Mouse (Mus musculus): Measurements from ENCODE around the gene Dmrtb1.

- no peak for TF ChIP-seq CTCF (IDR thresholded peaks at IDR 0.05; ENCODE audit: low read depth, low read length)
- TF ChIP-seq POLR2A (IDR thresholded peaks at IDR 0.05; ENCODE audit: insufficient read depth, low read length), result no peak
- TF ChIP-seq EP300 (IDR thresholded peaks at IDR 0.05; ENCODE audit: insufficient read depth, low read depth, low read length), result no peak
Measured at GRCm38 (mm10) chr4:107717718-107718313, 33.8 kb upstream of the Dmrtb1 start.

All from ES-Bruce4 (cell line).